Mouse (Mus musculus): ENCODE data around the gene Dlg1.

The Dlg1 gene

DNA sequence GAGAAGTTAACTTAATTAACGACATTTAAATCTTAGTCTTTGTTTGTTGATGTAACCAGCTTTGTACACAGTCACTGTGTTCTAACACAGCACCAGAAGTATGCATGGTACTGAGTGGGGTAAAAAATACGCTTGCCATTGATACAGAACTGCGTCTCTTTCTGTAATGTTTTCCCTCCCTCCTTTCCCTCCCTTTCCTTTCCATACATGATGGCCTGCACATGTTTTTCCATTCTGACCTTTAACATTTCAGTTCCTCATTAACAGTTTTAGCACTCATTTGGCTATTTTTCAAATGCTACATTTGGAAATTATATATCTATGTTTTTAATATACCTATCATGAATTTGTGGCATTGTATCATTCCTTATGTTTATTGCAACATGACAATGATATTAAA is 181.0 kb downstream of the Dlg1 start:
- no peak for DNase-seq (ENCODE audit: low read depth, low spot score)

DNA sequence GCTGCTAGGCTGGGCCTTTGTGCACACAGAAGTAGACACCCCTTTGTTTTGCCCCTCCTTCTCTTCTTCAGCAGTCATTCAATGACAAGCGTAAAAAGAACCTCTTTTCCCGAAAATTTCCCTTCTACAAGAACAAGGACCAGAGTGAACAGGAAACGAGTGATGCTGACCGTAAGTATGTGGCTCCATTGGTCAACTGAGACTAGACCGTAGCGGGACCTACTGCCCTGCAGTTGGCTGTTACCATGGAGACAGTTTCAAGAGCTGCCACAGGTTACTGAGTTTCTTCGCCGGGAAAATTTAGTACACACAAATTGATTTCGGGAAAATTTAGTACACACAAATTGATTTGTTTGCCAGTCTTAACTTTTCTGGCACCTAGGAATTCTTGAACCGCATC is 183.5 kb downstream of the Dlg1 start:
- DNase-seq (ENCODE audit: low read depth, low spot score) = no peak

DNA sequence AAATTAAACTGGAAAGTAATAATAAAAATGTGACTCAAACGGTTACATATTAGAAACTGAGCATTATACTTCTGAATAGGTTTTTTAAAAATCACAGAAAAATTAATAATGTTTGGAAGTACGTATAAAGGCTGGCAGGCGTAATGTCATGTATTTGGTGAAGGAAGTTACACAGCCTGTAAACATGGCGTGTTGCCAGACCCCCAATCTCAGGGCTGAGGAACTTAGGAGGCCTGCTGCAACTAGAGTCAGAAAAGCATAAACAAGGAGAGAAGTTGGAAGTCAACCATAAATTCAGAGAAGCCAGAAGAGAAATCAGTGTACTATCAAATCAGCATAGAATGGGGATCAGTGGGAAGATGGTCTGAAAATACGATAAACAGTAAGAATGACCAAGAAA is 200.7 kb downstream of the Dlg1 start:
- no peak for DNase-seq (ENCODE audit: low read depth, low spot score)

DNA sequence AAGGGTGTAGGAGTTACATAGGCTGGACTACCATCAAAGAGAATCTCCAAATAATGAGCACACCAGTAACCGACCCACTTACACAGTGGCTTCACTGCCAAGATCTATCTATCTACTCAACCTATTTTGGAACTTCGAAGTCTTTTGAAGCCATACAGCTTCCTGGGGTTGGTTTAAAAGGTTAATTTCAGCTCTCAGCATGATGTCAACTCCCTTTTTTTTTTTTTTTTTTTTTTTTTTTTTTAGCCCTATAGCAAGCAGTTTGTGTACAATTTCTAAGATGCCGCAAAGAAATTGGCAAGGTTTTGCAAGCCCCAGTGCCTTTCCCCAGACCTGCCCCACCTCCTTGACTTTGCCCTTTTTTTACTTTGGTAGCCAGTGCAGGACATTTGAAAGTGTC is 202.0 kb downstream of the Dlg1 start:
- no peak for DNase-seq (ENCODE audit: low read depth, low spot score)

DNA sequence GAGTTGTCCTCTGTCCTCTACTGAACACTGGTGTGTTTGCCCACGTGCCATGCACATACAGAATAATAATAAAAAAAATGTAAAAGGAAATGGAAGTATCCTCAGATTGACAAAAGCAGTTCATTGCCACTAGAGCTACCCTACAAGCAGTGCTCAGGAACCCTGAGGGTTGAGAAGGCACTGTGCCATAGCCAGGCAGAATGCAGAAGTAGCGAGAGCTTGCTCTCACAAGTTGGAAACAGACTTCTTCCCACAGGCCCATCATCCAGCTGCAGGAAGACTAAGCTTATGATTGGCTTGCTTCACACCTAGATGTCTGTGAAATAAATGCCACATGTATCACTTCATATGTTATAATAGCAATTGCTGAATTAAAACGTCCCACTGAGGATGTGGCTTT is 203.7 kb downstream of the Dlg1 start:
- DNase-seq (ENCODE audit: low read depth, low spot score) = no peak

DNA sequence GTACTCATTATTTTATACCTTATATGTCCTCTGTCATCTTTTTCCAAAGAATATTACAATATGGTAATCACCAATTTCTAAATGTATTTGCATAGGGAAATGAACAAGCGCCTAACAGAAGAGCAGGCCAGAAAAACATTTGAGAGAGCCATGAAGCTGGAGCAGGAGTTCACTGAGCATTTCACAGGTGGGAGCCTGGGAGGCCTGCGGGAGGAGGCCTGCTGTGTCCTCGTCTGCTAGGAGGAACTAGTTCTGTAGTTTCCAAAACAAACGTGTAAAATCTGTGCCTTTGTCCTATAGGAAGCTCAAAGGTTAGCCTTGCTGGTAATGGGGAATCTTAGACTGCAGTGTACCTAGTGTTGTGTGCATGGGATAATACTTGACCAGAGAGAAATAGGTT is 204.5 kb downstream of the Dlg1 start:
- no peak for DNase-seq (ENCODE audit: low read depth, low spot score)

DNA sequence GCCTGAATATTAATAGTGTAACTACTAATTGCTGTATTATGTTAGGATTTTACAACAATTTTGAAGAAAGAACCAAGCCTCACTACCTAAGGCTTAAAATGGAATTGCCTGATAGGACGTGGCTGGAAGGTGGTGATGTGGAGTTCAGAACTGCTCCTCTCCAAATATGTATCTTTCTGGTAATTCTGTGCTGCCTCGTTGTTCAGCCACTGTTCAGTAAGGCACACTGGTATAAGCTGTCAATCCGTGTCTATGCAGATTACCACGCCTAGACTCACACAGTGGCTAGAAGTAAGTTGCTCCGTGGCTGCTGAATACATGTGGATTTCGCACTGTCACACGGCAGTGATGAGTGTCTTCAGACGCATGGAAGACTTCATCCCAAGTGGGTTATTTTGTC is 210.5 kb downstream of the Dlg1 start:
- DNase-seq (ENCODE audit: low read depth, low spot score) = no peak

DNA sequence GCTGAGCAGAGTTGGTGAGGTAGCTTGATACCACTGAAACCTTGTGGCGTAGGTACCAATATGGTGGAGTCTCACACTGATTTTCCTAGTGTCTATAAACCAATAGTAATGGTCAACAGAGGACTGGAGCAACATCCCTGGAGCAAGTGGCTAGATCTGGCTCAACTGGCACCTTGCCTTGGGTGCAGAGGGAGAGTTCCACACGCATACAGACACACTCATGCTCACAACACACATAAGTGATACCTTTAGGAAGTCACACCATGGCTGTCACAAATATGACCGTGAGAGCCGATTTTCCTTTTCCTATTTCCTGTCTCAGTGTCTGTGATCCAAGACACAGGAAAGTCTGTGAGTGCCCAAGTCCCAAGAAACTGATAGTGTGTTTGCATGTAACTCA is 212.1 kb downstream of the Dlg1 start:
- DNase-seq (ENCODE audit: low read depth, low spot score) = no peak

DNA sequence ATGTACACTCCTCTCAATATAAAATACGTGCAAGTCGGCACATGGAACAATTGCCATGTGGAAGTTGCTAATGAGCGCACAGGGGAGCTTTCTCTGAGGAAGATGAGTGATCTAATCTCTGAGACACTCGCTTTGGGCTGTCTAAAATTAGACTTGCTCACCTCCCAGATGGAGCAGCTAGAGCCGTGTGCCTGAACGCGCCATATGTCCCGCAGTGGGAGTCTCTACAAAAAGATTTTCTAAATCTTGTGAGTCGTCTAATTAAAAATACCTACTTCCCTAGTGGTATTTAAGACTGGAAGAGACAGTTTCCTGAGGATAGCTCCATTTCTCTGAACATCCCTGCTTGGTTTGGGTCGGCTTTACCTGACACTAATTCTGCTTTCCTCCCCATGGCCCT is 213.1 kb downstream of the Dlg1 start:
- DNase-seq (ENCODE audit: low read depth, low spot score) = peak; percentile 92

DNA sequence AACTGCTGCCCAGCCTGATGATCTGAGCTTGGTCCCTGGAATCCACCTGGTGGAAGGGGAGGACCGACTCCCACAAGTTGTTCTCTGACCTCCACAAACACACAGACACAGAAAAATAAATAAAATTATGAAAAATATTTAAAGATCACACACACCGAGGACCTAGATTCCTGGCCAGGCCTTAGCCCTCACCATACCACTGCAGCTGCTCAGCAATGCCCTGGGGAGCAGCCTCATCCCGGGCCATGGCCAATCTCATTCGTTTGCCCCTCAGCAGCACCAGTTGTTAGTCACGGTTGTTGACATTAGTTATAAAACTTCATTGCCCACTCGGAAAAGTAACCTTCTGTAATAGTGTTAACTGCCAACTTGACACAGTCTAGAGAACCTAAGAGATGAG is 214.8 kb downstream of the Dlg1 start:
- no peak for DNase-seq (ENCODE audit: low read depth, low spot score)

DNA sequence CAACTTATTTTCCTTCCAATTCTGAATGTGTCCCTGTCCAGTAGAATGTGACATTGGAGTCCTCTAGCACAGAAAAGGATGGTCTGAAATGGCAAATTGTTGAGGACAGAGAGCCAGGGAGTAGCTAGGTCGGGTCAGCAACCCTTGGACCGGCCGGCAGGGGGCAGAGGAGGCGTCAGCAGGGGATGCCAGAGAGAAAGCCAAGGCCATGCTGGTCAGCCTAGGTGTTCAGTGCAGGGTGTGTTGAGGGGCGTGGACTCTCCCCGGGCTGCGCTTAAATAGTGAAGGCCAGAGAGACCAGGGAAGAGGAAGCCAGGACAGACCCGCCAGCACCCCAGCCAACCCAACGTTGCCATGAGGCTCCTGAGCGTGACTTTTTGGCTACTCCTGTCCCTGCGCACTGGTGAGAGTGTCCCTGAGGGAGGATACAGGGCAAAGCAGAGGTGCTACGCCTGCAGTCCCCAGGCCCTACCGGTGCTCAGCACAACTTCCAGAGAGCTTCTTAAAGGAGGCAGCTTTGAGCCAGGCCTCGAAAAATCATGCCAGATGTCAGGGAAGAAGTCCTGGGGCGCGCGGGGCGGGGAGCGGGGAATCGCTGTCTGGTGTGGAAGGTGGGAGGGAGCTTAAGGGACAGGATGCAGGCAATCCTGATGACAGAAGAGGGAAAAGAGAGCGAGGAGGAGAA is 215.5 kb downstream of the Dlg1 start, which contains the start of gene Meltf:
TSS of gene Meltf (plus strand) at position 238 of the 685 bp plus-strand sequence.
- no peak for DNase-seq (ENCODE audit: low read depth, low spot score)

DNA sequence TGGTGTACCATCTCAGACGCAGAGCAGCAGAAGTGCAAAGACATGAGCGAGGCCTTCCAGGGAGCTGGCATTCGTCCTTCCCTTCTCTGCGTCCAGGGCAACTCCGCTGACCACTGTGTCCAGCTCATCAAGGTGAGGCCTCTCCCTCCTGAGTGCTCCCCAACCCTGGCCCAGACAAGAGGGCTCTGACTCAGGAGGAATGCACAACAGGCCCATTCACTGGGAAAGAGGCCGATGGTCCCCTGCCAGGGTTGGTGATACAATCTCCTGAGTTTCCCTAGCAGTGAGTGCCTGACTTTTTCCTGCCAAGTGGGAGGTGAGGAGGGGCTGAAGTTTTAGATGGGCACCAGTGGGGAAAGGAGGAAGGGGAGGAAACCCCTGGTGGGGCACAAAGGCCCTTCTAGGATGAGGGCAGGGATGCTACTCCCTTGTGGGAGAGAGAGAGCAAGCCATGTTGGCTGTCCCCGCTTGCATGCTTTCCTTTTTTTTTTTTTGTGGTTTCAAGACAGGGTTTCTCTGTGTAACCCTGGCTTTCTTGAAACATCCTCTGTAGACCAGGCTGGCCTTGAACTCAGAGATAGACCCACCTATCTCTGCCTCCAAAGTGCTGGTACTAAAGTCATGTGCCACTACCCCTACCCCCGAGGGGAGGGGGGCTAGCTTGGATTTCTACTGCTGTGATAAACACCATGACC is 217.1 kb downstream of the Dlg1 start:
- no peak for DNase-seq (ENCODE audit: low read depth, low spot score)

DNA sequence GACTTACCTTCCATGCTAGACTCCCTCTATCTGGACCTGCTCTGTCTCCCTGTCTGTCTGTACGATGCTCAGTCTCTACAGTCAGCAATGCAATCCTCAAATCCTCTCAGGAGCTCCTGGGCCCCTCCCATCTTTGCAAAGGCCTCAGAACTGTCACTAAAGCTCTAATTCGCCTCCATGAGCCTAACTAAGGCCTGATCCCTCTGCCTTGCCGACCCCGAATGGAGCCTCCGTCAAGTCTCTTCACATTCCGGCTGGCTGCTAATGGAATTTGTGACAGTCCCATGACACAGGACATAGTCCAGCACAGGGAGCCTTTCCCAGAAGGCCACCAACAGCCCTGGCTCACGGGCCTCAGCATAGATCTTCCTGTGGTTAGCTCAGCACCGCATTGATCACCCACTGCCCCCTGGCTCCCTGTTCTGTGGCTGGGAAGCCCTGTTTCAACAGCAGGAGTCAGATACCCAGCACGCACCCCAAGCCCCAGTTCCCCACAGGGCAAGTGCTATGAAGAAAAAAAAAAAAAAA is 219.2 kb downstream of the Dlg1 start:
- DNase-seq (ENCODE audit: low read depth, low spot score) = no peak

DNA sequence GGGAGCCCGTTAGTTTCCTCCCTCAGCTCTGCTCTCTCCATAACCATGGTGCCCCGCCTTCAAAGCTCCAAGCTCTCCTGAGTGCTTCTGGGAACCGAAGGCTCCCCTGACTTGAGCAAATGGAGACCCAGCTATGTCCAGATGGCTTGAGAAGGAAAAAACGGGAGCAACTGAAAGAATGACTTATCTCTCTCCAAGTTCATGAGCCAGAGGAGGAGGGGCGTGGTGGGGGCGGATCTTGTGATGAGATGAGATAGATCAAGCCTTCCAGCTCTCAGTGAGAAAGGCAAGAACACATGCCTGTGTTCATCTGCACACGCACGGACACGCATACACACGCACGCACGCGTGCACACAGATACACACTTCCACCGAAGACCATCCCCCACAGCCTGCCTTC is 220.1 kb downstream of the Dlg1 start:
- DNase-seq (ENCODE audit: low read depth, low spot score) = peak; percentile 78

DNA sequence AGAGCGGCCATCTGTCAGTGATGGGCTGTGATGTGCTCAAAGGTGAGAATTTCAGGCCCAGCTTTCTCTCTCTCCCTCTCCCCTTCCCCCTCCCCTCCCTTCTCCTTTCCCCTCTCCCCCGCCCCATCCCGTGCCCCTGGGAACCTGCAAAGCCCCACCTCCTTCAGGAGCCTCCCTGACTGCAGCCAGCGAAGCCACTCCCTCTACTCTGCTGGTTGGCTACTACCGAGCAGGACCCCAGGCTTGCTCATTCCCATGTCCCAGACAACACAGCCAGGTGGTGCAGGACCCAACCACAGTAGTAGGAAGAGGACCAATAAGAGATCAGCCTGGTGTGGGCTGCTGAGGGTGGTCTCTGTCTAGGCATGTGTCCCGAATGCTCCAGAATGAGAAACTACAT is 220.7 kb downstream of the Dlg1 start:
- DNase-seq (ENCODE audit: low read depth, low spot score) = no peak

DNA sequence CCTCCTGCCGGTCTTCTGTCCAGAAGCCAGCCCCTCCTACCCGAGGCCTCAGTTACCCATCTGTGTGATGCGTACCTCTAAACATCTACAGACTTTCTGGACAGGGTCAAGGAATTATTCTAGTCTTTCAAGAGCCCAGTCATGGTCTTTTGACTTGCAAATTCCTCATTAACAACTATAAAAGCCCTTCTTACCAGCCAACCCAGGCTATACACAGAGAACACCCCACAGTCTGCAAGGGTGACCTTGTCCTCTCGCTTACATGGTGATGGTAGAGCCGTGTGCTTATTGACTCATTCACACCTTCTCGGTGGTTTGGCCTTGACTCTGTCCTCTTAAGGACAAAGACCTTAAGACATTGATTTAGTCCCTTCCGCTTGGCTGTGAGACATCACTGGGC is 227.7 kb downstream of the Dlg1 start:
- DNase-seq (ENCODE audit: low read depth, low spot score) = no peak

DNA sequence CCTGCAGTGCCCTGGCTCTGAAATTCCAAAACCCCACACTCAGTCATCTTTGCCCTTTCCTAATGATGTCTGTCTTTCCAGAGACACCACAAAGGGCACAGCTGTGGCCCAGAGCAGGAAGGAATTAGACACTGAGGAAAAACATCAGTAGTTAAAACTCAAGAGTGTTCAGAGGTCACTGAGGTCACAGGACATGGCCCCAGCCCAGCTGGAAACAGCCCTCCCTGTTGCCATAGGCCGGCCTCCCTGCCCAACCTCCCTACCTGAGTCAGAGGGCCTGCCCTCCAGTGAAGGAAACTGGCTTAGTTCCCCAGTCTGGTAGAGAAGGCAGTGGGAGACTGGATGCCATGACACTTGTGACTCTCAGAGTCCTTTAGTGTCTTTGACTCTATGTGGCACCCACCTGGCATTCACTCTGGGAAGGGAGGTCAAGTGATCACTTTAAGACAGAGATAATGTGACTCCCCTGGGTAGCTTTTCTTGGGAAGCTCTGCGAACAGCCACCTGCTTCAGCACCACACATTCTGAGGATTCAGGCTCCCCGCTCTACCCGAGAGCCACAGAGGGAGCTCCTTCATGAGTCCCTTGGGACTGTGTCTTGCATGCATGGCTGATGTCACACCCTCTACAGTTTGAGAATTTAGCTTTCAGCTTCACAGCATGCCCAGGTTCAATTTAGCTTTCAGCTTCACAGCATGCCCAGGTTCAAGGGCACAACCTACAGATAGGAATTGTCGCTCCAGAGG is 230.3 kb downstream of the Dlg1 start:
- DNase-seq (ENCODE audit: low read depth, low spot score) = no peak

DNA sequence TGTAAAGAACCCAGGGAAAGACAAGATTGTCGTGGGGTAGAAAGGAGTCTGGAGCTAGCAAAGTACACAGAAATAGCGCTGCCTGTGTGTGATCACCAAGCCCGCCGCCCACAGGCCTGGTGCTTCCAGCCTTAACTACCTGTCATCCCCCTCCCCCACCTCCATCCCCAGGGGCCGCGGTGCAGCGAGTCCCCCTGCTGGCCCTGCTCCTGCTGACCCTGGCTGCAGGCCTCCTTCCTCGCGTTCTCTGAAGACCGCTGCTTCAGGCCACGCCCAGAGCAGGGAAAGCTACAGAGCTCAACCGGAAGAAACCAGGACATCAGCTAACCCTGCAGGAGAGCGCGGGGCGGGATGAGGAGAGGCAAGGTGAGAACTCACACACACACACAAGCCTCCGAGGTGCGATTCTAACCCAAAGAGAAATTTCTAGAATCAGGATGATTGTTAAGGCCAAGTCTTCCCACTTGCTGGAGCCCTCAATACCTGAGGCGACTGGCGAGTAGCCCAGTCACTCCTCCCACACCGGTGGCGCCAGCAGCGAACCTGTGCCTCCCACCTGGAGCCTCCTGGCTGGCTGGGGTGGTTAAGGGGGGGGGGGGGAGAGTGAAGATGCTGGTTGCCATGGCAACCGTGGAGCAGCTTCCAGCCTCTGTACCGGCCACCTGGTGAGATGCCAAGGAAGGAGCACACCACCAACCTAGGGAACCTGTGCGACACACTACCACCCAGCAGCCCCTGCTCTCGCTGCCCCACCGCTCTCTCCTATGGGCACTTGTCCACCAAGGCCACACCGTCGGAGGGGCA is 233.9 kb downstream of the Dlg1 start:
- peak; percentile 86 for DNase-seq (ENCODE audit: low read depth, low spot score)

DNA sequence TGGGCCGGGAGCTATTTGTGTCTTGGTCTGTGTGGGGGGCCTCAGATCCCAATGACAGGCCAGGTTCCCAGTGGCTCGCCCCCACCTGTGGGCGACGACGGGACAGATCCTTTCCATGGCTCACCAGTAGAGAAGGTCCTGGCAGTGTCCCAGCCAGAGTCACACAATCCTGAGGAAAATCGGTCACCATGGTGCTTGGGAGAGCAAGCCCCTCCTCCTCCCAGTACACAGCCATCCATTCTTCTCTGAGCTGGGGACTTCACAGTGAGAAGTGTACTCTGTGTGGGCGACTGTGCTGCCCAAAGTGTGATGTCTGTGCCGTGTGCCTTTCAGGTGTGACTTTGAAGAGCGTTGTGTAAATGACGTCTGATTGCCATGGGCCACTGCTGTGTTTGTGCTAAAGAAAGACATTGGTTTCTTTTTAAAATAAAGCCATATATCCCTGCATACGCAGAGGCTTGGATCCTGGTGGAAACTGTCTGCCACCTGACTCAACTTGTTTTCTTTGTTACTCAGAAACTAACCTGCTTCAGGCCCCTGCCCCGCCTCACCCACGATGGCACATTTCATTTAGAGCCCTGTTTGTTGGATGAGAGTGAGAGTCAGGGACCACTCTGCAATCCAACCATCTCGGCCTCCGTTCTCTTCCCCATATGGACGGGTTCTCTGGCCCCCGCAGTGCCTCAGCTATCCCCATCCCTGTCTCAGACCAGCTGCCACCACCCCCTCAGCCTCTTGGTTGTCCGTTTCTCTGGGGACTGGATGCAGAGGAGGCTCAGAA is 235.5 kb downstream of the Dlg1 start:
- DNase-seq (ENCODE audit: low read depth, low spot score) = peak; percentile 95

DNA sequence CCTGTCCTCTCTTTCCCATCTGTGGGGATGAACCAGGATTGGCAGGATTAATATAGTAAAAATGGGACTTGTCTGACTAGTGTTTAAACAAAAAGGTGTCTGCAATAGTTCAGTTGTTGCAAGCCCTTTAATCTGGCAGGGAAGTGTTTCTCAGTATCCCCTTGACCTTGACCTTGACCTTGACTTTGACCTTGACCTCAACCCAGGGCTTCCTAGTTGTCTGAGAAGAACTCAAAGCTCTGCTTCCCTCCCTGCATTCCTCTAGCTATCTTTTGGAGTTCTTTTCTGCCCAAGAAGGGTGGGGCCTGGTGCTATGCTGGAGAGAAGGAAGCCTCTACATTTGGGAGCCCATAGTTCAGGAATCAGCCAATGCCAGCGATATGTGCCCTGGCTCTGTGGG is 238.6 kb downstream of the Dlg1 start:
- DNase-seq (ENCODE audit: low read depth, low spot score) = no peak

DNA sequence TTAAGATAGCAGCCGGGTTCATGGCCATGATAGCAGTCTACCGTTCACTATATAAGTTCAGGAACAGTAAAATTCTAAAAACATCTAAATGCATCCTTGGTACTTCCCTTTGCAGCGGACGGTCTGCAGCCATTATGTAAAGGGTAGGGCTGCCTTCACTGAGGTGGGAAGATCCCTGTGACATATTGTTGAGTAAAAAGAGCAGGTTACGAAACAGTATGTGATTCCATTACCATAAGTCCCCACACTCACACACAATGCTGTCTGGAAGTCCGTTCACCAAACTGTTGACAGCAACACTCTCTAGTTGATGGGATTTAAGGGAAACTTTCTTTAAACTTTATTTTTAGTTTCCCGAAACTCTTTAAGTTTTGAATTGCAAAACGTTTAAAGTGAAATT is 240.0 kb downstream of the Dlg1 start:
- no peak for DNase-seq (ENCODE audit: low read depth, low spot score)

Data from telencephalon, adult 2 months (tissue).